Mouse (Mus musculus) testis, adult 2 months (tissue): ENCODE measurements around the gene Use1. TPM values are rescaled to one million over a fixed set of nuclear protein-coding genes. Genes with fewer than 3 reads are reported as not detected.

Experiments
- H3K27ac ChIP-seq: fragments of 200-500 bp; 2 replicates; pipeline ENCODE4 v1.5.1; 2012; ENCODE audit warnings: low read depth, low read length; ENCODE audit not compliant: control insufficient read depth, insufficient read depth
- H3K27me3 ChIP-seq: fragments of 200-500 bp; 2 replicates; pipeline ENCODE4 v1.6.1; 2012; ENCODE audit warnings: mild to moderate bottlenecking, low read length, moderate library complexity; ENCODE audit not compliant: control insufficient read depth, insufficient read depth
- H3K36me3 ChIP-seq: fragments of 200-500 bp; 2 replicates; pipeline ENCODE4 v1.6.1; 2012; ENCODE audit warnings: mild to moderate bottlenecking, low read length; ENCODE audit not compliant: control insufficient read depth, insufficient read depth
- H3K4me1 ChIP-seq: fragments of 200-500 bp; 2 replicates; pipeline ENCODE4 v1.6.1; 2012; ENCODE audit warnings: low read length; ENCODE audit not compliant: control insufficient read depth, insufficient read depth
- H3K4me3 ChIP-seq: fragments of 200-500 bp; 2 replicates; pipeline ENCODE4 v1.5.1; 2012; ENCODE audit warnings: low read depth, mild to moderate bottlenecking, low read length, moderate library complexity, mixed read lengths; ENCODE audit not compliant: control insufficient read depth
- CTCF ChIP-seq: fragments of 200-500 bp; IDR thresholded peaks from 2 replicates; pipeline ENCODE4 v1.5.1; 2012; ENCODE audit warnings: low read depth, mild to moderate bottlenecking, inconsistent platforms, low read length, moderate library complexity; ENCODE audit not compliant: control insufficient read depth, insufficient read depth, insufficient replicate concordance
- POLR2A ChIP-seq: fragments of 200-500 bp; IDR thresholded peaks from 2 replicates; pipeline ENCODE4 v1.6.1; 2012; ENCODE audit warnings: low read depth, mild to moderate bottlenecking, inconsistent platforms, low read length, moderate library complexity; ENCODE audit not compliant: control insufficient read depth
- polyA plus RNA-seq: library from polyadenylated mRNA; depleted of rRNA; stranded (reverse); fragments of >200 nt; gene quantifications from 2 replicates; pipeline ENCODE4 v1.2.3, GENCODE M21; 2012

The Use1 gene
- polyA plus RNA-seq, 1 experiment = 158 TPM

DNA sequence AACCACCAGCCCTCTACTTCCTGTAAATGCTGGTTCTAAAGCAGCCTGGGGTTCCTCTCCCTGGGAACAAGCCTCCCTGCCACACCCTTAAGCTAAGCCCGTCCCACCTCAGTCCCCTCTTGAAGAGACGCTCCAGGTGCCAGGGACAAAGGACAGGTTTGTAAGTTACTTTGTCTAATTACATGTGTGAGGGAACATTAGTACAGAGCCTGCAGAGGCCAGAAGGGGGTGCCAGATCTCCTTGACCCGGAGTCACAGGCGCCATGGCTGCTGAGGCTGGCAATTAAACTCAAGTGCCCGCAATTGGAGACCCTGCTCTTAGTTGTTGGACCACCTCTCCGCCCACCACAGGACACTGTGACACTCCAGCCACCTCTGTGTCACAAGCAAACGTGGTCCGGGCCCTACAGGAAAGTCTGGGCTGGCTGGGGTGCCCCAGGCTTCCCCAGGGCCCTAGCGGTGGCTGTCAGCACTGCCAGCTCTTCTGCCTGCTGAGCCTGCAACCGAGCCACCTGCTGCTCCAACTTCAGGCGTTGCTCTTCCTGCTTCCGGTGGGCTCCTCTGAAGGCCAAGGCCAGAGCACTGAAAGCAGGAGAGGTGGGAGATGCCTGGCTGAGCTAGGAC lies 18.7 kb downstream of the Use1 start:
- TF ChIP-seq CTCF = no peak
- TF ChIP-seq POLR2A = no peak
- no peaks in the 10 kb centered on the region for H3K27me3 ChIP-seq
- H3K4me1 ChIP-seq = peaks cover 14% of the 10 kb centered on the region
- H3K27ac ChIP-seq = no peak overlapping the region
- no peak overlapping the region for H3K4me3 ChIP-seq
- no peaks in the 10 kb centered on the region for H3K36me3 ChIP-seq

DNA sequence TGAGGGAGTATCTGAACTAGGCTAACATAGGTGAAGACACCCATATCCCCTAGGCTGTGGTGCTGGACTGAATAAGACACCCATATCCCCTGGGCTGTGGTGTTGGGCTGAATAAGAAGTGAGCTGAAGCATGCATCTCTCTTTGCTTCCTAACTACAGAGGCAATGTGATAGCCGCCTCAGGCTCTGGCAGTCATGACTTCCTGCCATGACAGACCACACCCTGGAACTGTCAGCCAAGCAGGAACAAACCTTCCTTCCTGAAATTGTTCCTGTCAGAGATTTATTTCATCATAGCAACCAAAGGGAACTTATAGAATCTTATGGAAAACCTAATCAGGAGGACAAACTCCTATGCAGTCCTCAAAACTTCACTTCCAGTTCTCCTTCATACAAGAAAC lies 21.6 kb downstream of the Use1 start:
- no peaks in the 10 kb centered on the region for H3K27me3 ChIP-seq
- no peak overlapping the region for H3K4me3 ChIP-seq
- peaks cover 5% of the 10 kb centered on the region for H3K4me1 ChIP-seq
- H3K27ac ChIP-seq = no peak overlapping the region
- TF ChIP-seq POLR2A (no peak), CTCF (no peak)
- no peaks in the 10 kb centered on the region for H3K36me3 ChIP-seq

DNA sequence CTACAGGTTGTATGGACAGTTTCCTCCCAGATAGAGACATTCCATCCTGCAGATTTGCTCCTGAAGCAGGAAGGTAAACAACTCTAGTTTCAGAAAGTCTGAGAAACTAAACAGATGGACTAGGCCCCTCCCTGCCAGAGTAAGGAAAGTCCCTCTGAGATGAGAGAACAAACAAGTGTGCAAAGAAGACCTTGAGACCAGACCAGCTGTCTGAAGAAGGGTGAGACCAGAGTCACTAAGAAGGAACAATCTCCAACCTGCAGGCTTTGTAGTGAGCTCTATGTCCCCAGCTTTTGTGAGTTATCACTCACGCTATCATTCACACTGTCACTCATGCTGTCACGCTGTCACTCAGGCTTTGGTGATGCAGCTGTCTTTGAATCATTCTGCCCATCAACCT lies 25.0 kb downstream of the Use1 start:
- H3K4me3 ChIP-seq = no peak overlapping the region
- TF ChIP-seq CTCF = no peak
- no peak for TF ChIP-seq POLR2A
- no peaks in the 10 kb centered on the region for H3K36me3 ChIP-seq
- no peak overlapping the region for H3K27ac ChIP-seq
- no peaks in the 10 kb centered on the region for H3K27me3 ChIP-seq
- peaks cover 11% of the 10 kb centered on the region for H3K4me1 ChIP-seq

DNA sequence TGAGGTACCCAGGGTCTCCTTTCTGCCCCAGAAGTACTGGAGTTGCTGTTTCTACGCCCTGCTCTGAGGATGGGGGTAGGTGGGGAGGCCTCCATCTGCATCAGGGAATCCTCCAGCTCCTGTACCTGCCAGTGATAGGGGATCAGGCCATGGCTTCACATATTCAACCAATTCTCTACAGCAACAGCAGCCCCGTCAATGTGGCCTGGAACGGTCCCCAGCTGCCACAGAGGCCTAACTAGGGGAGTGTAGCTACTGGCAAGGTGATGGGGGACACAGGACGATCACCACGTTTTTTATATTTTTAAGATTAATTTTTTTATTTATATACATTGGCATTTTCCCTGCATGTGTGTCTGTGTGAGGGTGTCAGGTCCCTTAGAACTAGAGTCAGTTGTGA lies 25.7 kb downstream of the Use1 start:
- no peak overlapping the region for H3K4me3 ChIP-seq
- TF ChIP-seq POLR2A (no peak), CTCF (no peak)
- peaks cover 11% of the 10 kb centered on the region for H3K4me1 ChIP-seq
- H3K36me3 ChIP-seq = no peaks in the 10 kb centered on the region
- no peak overlapping the region for H3K27ac ChIP-seq
- no peaks in the 10 kb centered on the region for H3K27me3 ChIP-seq

DNA sequence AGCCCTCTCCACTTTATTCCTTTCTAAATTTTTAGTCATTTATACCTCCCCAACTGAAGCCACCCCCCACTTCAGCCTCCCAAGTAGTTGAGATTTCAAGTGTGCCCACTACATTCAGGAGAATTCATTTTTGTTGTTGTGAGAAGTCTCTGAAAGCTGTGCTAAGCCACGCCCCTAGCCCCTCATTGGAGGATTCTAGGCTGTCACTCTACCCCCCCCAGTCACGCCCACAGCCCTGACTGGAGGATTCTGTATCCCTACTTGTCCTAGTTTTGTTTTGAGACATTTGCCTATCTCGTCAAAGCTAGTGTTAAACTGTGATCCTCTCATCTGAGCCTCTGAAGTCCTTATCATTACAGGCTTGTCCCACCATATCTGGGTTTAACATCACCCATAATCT lies 26.2 kb downstream of the Use1 start:
- H3K4me1 ChIP-seq = peaks cover 16% of the 10 kb centered on the region
- H3K36me3 ChIP-seq = no peaks in the 10 kb centered on the region
- TF ChIP-seq CTCF = no peak
- no peak for TF ChIP-seq POLR2A
- H3K27me3 ChIP-seq = no peaks in the 10 kb centered on the region
- no peak overlapping the region for H3K27ac ChIP-seq
- H3K4me3 ChIP-seq = no peak overlapping the region

DNA sequence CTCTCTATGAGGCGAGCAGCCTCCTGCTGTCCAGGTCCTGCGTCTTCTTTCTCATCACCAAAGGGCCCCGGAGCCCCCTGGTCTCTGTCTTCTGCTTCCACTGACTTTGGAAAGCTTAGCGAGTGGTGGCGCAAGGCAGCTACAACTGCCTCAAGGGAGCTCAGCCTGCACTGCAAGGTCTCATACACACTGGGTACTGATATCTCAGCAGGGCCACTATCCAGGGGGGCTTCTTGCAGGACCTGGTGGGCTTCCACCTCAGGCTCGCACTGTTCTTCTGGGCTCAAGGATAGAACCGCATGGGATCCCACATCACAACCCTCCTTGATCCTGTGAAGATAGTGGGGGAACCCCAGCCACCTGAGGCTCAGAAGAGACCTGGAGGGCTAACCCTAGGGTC lies 27.8 kb downstream of the Use1 start:
- Histone ChIP-seq H3K27me3 (no peaks in the 10 kb centered on the region), H3K27ac (no peak overlapping the region), H3K36me3 (no peaks in the 10 kb centered on the region), H3K4me3 (no peak overlapping the region), H3K4me1 (peaks cover 16% of the 10 kb centered on the region)
- no peak for TF ChIP-seq POLR2A
- no peak for TF ChIP-seq CTCF

DNA sequence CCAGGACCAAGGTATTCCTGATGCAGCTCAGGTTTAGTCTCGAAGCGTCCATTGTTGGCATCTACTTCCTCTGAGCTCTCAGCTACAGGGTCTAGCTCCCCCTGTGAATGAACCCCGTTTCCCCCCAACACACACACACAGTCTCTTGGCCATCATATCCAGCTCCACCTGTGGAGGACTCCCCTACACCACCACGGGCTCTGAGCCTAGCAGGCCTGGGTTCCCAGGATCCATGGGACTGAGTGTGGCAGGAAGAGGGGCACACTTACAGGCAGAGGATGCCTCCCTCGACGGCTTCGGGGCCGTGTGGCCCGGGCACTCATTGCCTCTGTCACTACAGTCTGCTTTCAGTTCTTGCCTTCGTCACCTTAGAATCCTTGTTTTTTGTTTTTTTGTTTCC lies 28.4 kb downstream of the Use1 start:
- no peaks in the 10 kb centered on the region for H3K36me3 ChIP-seq
- H3K4me1 ChIP-seq = peaks cover 16% of the 10 kb centered on the region
- TF ChIP-seq CTCF (no peak), POLR2A (no peak)
- H3K4me3 ChIP-seq = no peak overlapping the region
- H3K27ac ChIP-seq = no peak overlapping the region
- no peaks in the 10 kb centered on the region for H3K27me3 ChIP-seq

DNA sequence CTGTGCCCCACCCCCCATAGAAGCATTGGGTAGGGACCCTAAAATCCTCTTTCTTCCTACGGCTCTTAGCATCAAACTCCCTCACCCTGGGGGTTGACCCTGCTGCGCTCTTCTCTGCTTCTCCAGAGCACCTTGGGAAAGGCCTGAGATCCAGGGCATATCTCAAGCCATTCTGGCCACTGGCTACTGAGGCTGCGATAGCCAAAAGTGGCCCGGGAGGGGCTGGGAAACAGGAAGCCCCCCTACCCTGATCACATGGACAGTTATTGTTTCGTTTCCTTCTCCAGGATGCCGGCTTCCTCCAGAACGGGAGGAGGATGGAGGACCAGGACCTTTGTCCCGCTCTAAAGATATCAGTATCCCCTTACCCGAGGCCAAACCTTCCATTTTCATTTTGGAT lies 29.0 kb downstream of the Use1 start, which contains the start of gene Ushbp1:
TSS of gene Ushbp1 (minus strand) at position 174 of the 400 bp plus-strand sequence.
- Histone ChIP-seq H3K36me3 (no peaks in the 10 kb centered on the region), H3K4me3 (peak within 1 kb of the TSS; percentile 93), H3K27me3 (no peaks in the 10 kb centered on the region), H3K27ac (peak within 1 kb of the TSS; percentile 65), H3K4me1 (peaks cover 16% of the 10 kb centered on the region)
- TF ChIP-seq POLR2A = no peak
- TF ChIP-seq CTCF = no peak
